In the genomic region with DNA sequence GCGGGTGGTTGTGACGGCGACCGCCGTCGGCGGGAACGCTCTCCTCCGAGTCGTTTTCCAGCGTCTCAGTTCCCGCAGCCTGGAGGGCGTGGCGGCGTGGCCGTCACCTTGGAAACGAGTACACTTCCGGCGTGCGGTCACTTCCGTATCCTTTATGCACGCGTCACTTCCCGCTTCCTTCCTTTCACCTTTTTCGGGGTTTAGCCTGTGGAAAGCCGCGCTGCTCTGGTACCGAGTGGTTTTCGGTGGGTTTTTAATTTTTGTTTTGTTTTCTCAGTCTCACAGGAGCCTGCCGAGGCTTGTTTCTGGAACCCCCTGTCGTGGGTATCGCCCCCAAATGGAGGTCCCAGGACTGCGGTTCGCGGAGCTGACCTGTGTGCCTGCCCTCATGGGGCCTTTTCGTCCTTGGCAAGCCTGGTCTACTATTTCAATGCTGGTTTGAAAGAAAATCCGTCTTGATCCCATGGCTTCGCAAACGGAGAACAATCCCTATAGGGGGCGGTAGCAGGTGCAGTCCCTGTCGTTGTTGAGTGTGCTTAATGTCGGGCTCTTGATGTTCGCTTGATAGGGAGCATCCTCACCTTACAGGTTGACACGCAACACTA, we compare ENCODE assay signal across 8 mouse cellular contexts. TPM values are rescaled to one million over a fixed set of nuclear protein-coding genes. Genes with fewer than 3 reads are reported as not detected.
DNase-seq lines count a peak whose midpoint lies in the region; ATAC-seq lines count a peak whose summit lies in the region.

Gene Ankrd42, minus strand, starts transcription at position 122 of the 605 bp plus-strand sequence.

- H3K4me3 ChIP-seq in forebrain, embryonic 14.5 days (ENCODE audit: low read depth, low read length) = peak within 1 kb of the TSS; percentile 76
- H3K4me3 ChIP-seq in neural tube, embryonic 15.5 days (replicated peaks) = peak within 1 kb of the TSS; percentile 90

- peak within 1 kb of the TSS; percentile 97 for H3K4me2 ChIP-seq in forebrain, embryonic 14.5 days (ENCODE audit: low read length)
- H3K4me2 ChIP-seq in neural tube, embryonic 15.5 days = peak within 1 kb of the TSS; percentile 97

- no peaks in the 10 kb centered on the region for H3K27me3 ChIP-seq in forebrain, embryonic 14.5 days (replicated peaks; ENCODE audit: control insufficient read depth, insufficient read depth, low read length)
- H3K27me3 ChIP-seq in neural tube, embryonic 15.5 days (replicated peaks) = no peaks in the 10 kb centered on the region

- peak; percentile 92 for DNase-seq in ES-CJ7 (ENCODE audit: low read depth, low spot score)
- peak; percentile 84 for DNase-seq in cerebellum, adult 11 months
- peak; percentile 97 for DNase-seq in forebrain, embryonic 14.5 days (ENCODE audit: low spot score)
- DNase-seq in heart, postnatal 14 days = peak; percentile 91 to 95
- DNase-seq in layer of hippocampus, adult 11-12 months (ENCODE audit: low spot score) = peak; percentile 93
- DNase-seq in lung, adult 18-20 months = peak; percentile 92 to 94
- DNase-seq in testis, postnatal 14 days (ENCODE audit: low spot score) = peak; percentile 91

- under 1% methylated on average over 44 of the region's 44 CpGs for WGBS in forebrain, embryonic 14.5 days
- under 1% methylated on average over 44 of the region's 44 CpGs for WGBS in neural tube, embryonic 15.5 days

- peak within 1 kb of the TSS; percentile 67; the same call in 1 of the 2 replicates for H3K27ac ChIP-seq in forebrain, embryonic 14.5 days (ENCODE audit: low read depth, low read length)
- H3K27ac ChIP-seq in neural tube, embryonic 15.5 days (replicated peaks) = peak within 1 kb of the TSS; percentile 87

- H3K9me3 ChIP-seq in forebrain, embryonic 14.5 days (replicated peaks; ENCODE audit: control insufficient read depth, low read length) = no peaks in the 10 kb centered on the region
- no peaks in the 10 kb centered on the region for H3K9me3 ChIP-seq in neural tube, embryonic 15.5 days (replicated peaks)

- H3K36me3 ChIP-seq in forebrain, embryonic 14.5 days (ENCODE audit: control insufficient read depth, insufficient read depth, low read length) = peaks cover 16% of the 10 kb centered on the region
- peaks cover 10% of the 10 kb centered on the region; the same call in 1 of the 2 replicates for H3K36me3 ChIP-seq in neural tube, embryonic 15.5 days

- intact Hi-C loops in heart, postnatal 14 days (cut with DNase I) = loop anchor here (2.0 to 10.0 kb wide), 5 partner anchors 32 to 458 kb away; partner anchors contain the start of genes Ccdc90b, Pcf11 and Rab30

- H3K9ac ChIP-seq in forebrain, embryonic 14.5 days (ENCODE audit: low read length) = peak within 1 kb of the TSS; percentile 77
- peak within 1 kb of the TSS; percentile 83 for H3K9ac ChIP-seq in neural tube, embryonic 15.5 days (replicated peaks)

- peaks cover 12% of the 10 kb centered on the region for H3K4me1 ChIP-seq in forebrain, embryonic 14.5 days (ENCODE audit: control insufficient read depth, insufficient read depth, low read length)
- H3K4me1 ChIP-seq in neural tube, embryonic 15.5 days = peaks cover 18% of the 10 kb centered on the region

- peak; percentile 99 for ATAC-seq in forebrain, embryonic 14.5 days
- peak; percentile 99 for ATAC-seq in neural tube, embryonic 15.5 days (ENCODE audit: low FRiP score)

RNA-seq across cellular contexts. Expression of gene Ankrd42, which starts in this region (rescaled TPM):
- polyA plus RNA-seq in forebrain, embryonic 14.5 days (2014; fragmentation: Nextera tagmentation; extraction: Ambion mirVana) = 10.2 and 13.7 TPM in 2 replicates
- 1 to 10 TPM; 1.4 to 1.9 TPM for total RNA-seq in heart, postnatal 14 days (2021)
- 19.5 and 20.6 TPM in 2 replicates for polyA plus RNA-seq in neural tube, embryonic 15.5 days (2015; fragmentation: Nextera tagmentation; extraction: Ambion mirVana)

Comparison
In these comparisons a context has a peak if more than half of its experiments do, and no peak if none do; other contexts are left out.
1. Peak in every context shown above with its lines: DNase-seq, ATAC-seq, H3K4me3 ChIP-seq and H3K27ac ChIP-seq.